Mouse (Mus musculus) embryo, embryonic 10 days (tissue): ENCODE measurements around the gene Ncoa4.
"Not testable (repeated sequence)": the region's sequence is repeated elsewhere in the genome, so short reads cannot be mapped to it uniquely, and the experiment has no call there.

ENCODE experiments used
- DNase-seq: peaks from one replicate; pipeline ENCODE4 v3.0.0-alpha.2; 2015; ENCODE audit warnings: low spot score

Gene Ncoa4

GRCm38 (mm10) chr14:32159690-32160246 lies at the start of gene Ncoa4:
TSS of gene Ncoa4 (plus strand) at chr14:32159865.
- DNase-seq = peak; percentile 100

- not testable (repeated sequence) for DNase-seq
These were observed 47.5 kb upstream of the Ncoa4 start for GRCm38 (mm10) chr14:32112124-32112523.

DNA sequence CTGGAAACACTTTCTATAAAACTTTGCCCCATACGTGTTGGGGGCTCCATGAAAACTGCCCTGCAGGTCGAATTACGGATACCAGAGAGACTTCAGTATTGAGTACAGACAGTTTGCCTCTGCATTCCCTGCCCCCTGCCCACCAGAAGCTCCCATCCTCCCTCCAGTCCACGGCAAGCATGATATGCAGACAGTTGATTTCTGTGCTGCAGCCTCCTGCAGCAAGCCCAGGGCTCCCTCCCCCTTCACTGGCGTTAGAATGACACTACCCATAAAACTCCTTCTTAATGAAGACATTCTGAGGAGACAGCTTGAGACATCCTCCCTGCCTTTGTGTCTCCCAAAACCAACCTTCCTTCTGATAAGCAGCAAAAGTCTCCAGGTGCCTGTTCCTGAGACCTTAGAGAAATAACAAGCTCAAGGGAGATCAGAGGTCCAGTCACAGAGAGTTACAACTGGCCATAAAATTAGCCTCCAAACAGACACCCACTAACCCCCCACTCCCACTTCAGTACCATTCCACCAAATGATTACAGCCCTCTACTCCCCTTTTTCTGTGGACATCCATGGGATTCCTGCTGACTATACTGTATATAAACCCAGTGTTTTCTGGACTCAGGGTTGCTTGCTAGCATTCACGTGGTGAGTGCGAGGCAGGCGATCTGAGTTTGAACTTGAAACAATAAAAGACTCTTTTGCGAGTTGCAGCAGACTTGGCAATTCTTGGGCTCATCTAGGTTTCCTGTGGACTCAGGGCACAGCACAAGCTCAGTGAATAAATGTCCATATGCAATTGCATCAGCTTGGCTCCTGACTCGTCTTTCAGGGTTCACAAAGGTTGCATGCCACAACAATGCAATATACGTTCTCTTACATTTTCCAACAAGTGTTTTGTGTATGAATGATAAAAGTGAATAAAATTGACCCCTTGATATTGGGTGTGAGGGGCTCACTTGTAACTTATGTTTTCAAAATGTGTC lies 38.4 kb upstream of the Ncoa4 start:
- DNase-seq = no peak

- DNase-seq = peak; percentile 67
These were observed 37.7 kb upstream of the Ncoa4 start for GRCm38 (mm10) chr14:32121920-32122315.

- DNase-seq = no peak
These were observed 35.4 kb upstream of the Ncoa4 start for GRCm38 (mm10) chr14:32124261-32124660.

DNA sequence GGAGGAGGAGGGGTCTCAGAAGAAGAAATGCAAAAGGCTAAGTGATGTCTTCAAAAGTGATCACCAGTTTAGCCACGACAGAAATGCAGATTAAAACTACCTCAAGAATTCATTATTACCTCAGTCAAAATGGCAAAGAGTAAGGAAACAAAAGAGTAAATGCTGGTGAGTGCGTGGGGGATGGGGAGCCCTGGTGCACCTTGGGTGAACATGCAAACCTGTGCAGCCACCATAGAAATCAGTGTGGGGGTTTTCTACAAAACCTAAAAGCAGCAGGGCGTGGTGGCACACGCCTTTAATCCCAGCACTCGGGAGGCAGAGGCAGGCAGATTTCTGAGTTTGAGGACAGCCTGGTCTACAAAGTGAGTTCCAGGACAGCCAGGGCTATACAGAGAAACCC lies 34.4 kb upstream of the Ncoa4 start:
- not testable (repeated sequence) for DNase-seq

GRCm38 (mm10) chr14:32128409-32128808 lies 31.3 kb upstream of the Ncoa4 start:
- no peak for DNase-seq

GRCm38 (mm10) chr14:32131836-32132235 lies 27.8 kb upstream of the Ncoa4 start:
- no peak for DNase-seq

DNA sequence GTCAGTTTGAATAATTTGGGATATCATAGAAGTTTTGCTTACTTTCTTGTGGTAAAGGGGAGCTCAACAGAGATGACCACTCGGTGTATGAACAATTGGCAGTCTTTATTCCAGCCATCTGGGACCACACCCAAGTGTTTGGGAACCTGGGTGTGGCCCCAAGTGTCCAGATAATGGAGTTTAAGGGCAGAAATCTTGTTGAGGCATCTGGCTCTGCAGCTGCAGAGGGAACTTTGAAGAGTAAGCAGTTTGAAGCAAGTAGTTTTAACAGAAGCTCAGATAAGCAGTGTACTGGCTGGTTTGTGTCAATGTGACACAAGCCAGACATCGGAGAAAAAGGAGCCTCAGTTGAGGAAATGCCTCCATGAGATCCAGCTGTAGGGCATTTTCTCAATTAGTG lies 25.4 kb upstream of the Ncoa4 start:
- DNase-seq = no peak

DNA sequence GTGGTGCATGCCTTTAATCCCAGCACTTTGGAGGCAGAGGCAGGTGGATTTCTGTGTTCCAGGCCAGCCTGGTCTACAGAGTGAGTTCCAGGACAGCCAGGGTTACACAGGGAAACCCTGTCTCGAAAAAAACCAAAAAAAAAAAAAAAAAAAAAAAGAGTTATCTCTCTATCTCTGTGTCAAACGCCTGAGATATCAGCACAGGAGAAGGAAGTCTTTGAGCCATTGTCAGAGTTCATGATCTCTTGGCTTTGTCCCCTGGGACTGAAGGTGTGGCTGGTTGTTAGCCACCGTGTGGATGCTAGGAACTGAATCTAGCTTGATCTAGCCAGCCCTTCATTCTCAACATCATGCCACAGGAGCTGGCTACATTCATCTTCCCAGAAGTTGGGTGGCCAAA lies 23.2 kb upstream of the Ncoa4 start:
- DNase-seq = not testable (repeated sequence)

DNA sequence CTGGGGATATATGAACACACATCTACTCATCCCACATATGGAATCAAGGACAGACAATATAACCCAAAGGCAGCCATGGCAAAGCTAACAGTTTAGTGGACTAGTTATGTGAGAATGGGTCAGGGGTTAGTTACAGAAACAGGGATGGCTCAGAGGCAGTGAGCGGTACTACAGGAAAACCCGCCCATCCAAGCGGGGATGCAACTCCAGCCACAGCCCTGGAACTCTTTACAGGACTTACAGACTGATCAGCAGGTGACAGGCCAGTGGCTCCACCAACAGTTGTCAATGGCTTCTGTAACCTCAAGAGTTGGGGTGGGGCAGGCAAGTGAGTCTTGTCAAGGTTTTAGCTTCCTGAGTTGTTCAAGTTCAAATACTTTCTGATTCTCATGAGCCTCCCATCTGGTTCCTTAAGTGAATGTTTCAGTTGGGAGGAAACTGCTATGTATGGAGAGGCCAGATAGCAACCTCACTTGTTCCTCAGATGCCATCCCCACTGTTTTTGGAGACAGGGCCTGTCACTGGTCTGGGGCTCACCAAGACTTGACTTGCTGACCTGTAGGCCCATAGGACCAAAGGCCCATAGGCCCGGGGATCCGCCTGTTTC lies 19.2 kb upstream of the Ncoa4 start:
- no peak for DNase-seq

DNA sequence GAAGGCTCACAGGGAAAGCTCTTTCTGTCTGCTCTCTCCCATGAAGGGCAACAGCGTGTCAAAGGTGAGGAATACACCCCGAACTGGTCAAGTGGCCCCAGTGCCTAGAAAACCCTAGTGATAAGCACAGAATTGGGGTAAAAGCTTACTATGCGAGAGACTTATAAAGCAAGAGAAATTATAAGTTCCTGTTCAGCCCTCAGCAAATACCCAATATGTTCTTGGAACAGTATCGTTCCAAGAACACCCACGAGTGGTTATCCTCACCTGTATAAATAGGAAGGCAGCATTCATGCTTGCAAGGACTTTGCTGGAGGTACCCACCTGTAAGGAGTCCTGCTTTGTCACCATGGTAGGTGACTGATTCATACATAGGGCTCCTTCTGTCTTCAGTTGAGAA lies 17.9 kb upstream of the Ncoa4 start, which contains the start of gene Msmb:
Gene Msmb, plus strand, starts transcription at position 301 of the 400 bp plus-strand sequence.
- no peak for DNase-seq

DNA sequence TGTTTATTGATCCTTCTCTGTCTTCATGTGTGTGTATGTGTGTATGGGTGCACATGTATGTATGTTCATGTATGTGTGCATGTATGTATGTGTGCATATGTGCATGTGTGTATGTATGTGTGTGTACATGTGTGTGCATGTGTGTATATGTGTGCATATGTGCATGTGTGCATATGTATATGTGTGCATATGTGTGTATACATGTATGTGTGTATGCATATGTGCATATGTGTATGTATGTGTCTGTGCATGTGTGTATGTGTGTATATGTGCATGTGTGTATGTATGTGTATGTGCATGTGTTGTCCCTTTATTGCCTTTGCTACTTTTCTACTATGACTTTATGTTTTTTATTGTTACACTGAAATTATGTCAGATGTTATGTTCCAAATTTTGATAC lies 14.9 kb upstream of the Ncoa4 start:
- DNase-seq = no peak

- no peak for DNase-seq
These were observed 14.3 kb upstream of the Ncoa4 start for GRCm38 (mm10) chr14:32145401-32145800.

- peak; percentile 27 for DNase-seq
These were observed 13.7 kb upstream of the Ncoa4 start for GRCm38 (mm10) chr14:32145809-32146511.

GRCm38 (mm10) chr14:32146578-32146977 lies 13.1 kb upstream of the Ncoa4 start:
- DNase-seq = no peak

GRCm38 (mm10) chr14:32150872-32151271 lies 8.8 kb upstream of the Ncoa4 start:
- DNase-seq = no peak

DNA sequence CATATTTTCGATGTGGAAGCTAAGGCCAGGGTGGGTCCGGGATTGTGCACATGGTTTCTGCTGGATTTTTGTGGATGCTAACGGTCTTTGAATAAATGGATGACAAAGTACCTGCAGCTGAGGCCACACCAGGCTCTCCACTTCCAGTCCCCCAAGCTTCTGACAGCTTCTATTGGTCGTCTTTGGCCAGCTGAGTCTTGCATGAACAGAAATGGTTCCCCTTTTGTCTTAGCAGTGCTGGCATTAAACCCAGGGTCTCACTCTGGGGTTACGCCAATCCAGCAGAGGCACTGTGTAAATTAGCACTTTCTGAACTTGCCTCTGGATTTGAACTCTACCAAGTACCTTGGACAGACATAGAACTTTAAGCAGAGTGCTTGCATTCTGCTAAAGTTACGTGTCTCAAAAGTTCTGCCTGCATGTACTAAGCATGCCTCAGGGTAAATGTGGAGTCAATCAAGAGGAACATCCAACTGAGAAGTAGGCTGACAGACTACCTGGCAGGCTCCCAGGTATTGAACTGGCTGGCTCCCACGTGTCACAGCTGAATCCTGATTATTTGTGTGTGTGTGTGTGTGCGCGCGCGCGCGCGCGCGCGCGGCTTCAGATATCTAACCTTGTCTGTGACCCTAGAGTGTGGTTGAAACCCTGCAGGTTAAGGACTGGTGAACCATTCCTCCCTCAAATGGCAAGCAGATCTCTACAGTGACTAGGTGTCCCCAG lies 7.3 kb upstream of the Ncoa4 start:
- DNase-seq = no peak

GRCm38 (mm10) chr14:32153156-32153555 lies 6.5 kb upstream of the Ncoa4 start:
- no peak for DNase-seq

- no peak for DNase-seq
These were observed 4.9 kb upstream of the Ncoa4 start for GRCm38 (mm10) chr14:32154758-32155157.

DNA sequence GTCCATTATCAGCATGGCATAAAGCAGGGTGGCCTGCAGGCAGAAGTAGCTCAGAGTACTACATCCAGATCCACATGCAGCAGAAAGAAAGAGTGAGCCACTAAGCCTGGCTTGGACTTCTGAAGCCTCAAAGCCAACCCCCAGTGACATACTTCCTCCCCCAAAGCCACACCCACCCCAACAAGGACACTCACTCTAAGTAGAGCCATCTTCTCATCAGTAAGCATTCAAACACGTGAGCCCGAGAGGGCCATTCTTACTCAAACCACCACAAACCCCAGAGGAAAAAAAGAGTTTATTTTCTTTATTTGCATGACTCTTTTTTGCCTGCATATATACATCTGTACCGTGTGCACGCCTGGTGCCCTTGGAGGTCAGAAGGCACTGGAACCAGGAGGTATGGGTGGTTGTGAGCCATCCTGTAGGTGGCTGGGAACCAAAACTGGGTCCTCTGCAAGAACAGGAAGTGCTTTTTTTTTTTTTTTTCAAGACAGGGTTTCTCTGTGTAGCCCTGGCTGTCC lies 455 bp upstream of the Ncoa4 start:
- DNase-seq = no peak
